Mouse (Mus musculus) embryo, embryonic 11.5 days (tissue): ENCODE measurements around the gene Scn1a.

Experiments used
- DNase-seq: peaks from one replicate; pipeline ENCODE4 v3.0.0-alpha.2; 2012; ENCODE audit warnings: low read depth, low spot score

Scn1a gene

DNA sequence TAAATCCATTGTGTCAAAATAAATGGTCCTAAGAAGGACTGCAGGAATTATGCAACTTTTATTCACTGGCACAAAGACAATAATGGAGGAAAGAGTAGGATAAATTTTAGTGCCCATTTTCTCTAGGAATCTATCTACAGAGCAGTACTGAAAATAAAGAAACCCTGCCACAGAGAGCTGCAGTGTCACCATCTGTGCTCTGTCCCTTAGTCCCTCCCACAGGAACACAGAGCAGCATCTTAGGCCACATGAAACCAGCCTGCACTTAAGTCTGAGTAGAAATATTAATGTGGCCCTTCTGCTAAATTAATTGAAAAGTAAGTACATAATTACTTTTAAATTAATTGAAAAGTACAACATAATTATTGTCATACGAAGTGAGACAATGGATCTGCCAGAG, 196.6 kb downstream of the Scn1a start:
- no peak for DNase-seq

DNA sequence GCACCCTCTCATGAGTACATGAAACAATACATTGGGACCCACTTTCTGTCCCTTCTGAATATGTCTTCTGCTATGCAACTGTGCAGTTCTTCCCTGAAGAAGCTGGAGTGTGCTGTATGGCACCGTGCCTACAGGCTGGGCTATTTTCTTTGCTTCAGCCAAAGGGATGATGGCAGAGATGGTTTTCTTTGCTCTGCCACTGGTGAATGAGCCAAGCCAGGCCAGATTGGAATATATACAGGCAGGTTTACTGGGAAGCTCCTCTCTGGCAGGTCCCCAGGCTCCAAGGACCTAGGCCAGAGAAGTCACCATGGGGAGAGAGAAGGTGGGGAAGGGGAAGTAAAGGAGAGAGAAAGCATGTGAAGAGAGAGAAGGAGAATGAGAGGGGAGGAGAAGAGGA, 200.3 kb downstream of the Scn1a start:
- DNase-seq, result no peak

DNA sequence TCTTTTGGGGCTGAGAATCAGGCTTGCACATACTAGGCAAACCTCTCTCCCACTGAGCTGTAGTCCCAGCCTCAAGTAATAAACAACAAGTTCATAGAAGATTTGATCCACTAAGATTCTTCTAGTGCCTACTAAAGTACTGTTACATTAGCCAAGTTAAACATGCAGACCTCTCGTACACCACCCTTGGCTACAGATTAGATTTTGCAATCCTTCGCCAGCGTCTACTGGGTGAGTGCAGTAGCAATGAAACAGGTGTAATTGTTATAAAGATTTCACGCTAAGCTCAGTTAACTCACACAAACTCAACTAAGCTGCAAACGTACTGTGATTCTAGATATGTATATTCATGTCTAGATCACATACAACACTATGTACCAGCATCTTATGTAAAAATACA, 201.8 kb downstream of the Scn1a start:
- no peak for DNase-seq

DNA sequence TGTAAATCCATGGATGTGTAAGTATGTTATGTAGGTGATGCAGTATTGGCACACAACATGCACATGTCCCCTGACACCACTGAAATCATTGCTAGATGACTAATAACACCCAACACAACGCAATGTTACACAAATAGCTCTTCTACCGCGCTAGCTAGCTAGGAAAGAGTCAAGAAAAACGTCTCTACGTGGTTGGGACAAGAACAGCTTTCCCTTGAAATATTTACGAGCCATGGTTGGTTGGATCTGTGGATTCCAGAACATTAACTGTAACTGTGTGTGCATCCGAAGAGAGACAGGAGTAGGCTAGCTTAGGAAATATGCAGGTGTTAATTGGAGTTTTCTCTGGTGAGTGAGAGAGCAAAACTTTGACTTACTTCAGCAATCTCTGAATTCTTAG, 219.7 kb downstream of the Scn1a start:
- no peak for DNase-seq
